Mouse (Mus musculus) lung, postnatal 36 days (tissue): ENCODE measurements at regions not wholly inside any gene's neighbourhood (a gene's known extent, or its start where the extent isn't known, plus 50 kb on each side); places are given as distances from the start of the nearest gene placed in this dataset.

ENCODE experiments used
- DNase-seq: peaks from one replicate; pipeline ENCODE4 v3.0.0; 2022; ENCODE audit warnings: mixed read lengths

DNA sequence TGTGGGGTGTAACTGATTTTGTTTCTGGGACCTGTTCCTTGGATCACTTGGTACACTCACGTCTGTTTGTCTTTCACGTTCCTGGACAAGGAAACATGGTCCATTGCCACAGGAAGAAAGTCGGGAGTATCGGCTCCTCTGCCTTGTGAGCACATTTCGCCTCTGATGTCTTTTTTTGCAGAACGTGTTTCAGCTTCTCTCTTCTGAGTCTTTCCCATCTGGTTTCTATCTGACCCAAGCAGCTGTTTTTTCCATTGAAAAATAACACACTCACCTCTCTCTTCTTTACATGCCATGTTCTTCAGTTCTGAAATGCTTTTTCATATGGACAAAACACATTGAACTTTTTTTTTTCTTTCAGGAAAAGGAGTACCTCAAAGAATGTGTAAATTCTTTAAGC lies 61.4 kb upstream of the Lrig1 start:
- DNase-seq: no peak

- peak; percentile 22 for DNase-seq
Observed at GRCm38 (mm10) chr6:94760629-94761111, 60.7 kb upstream of the Lrig1 start.

DNA sequence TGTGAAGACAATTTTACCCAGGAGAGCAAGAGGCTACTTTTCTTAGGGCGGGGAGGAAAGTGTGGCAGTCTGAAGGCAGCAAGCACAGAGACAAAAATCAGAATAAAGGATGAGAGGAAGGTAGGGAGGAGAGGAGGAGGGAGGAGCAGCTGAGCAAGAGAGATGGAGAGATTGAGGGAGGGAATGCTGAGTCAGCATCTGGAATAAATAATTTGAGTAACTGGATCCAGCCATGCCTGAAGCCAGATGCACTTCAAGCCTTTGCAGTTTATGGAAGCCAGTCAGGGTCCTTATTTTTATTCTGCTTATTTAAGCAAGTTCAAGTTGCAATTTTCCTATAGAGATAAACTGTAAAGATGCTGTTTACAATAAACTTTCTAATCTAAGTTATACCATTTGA lies 59.7 kb upstream of the Lrig1 start:
- DNase-seq: no peak

GRCm38 (mm10) chr6:94756006-94756405 lies 56.0 kb upstream of the Lrig1 start:
- no peak for DNase-seq

DNA sequence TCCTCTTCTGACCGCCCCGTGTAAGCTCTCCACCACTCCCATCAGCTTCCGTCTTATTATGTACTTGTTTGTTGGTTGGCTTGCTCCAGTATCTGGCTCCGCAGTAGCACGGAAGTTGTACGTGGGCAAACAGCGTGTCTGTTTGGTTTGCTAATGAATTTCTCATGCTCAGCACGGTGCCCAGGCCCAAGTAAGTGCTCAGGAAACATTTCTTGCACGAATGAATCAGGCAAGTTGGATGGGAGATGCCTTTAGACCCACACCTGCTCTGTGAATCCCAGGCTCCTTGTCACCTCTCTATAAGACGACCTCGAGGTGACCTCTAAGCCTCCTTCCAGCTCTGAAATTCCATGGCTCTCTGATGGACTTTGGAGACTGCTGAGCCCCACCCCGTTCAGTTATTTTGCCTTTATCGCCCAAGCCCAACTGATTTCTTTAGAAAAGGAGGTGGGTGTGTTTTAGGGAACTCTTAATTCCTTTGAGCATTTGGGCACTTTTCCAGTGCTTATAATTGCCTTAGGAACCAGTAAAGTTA lies 55.4 kb upstream of the Lrig1 start:
- DNase-seq: no peak

GRCm38 (mm10) chr6:94754522-94754921 lies 54.6 kb upstream of the Lrig1 start:
- no peak for DNase-seq

DNA sequence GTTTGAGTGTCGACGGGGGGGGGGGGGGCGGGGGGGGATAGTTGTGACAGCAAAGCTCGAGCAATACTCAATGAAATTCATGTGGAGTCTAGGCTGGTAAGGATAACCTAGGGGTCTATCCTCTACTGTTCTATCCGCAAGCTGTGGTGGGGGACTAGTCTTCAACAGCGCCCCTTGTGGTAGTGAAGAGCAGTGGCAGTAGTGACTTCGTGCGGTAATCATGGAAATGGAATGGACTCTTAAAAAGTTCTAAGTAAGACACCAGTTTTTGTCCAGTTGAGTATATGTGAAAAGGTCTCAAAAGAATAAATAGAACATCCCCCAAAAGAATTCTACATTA lies 51.1 kb upstream of the Lrig1 start:
- no peak for DNase-seq

DNA sequence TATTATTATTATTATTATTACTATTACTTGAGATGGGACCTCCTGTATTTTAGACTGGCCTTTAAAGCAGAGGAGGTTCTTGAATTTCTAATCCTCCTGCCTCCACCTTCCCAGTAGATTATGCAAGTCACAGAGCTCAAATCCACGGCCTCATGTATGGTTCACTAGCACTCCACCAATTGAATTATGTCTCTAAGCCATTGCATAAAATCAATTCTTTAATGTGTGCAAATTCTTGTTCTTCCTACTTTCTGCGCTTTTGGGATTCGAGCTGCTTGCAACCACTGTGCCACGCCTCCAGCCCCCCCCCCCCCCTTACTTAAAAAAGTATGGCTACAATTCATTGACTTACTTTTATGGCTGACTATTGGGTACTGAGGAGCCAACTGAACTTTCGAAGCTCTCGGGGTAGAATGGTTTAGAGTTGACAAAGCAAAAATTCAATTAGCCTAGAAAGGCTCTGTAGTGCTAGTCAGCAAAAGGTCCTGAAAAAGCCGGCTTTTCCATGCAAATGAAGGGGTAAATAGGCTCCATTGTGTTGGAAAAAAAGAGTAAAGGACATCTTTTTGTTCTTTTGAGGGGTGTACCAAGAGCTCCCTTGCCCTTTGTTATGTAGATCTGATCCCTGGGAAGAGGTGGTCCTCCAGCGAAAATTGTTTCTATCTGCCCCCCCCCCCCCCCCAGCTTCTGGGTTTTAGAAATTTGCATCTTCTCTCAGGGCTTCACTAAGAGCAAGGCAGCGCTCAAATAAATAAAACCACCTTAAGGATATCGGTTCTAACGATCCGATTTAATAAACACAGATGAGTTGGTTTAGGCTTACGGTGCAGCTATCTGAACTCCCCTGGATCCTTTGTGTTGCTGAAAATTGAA lies 50.5 kb upstream of the Lrig1 start:
- no peak for DNase-seq
